Mouse (Mus musculus) myocyte (in vitro differentiated cells): Measurements from ENCODE around the gene Plcg1.

Experiments
- E2F4 ChIP-seq: IDR thresholded peaks from one replicate; pipeline ENCODE4 v1.6.1; 2011; ENCODE audit warnings: mild to moderate bottlenecking, control low read depth, moderate library complexity; ENCODE audit not compliant: insufficient read depth
- MAX ChIP-seq: IDR thresholded peaks from one replicate; pipeline ENCODE4 v1.6.1; 2011; ENCODE audit warnings: low read depth, mild to moderate bottlenecking, control low read depth
- MYOD1 ChIP-seq, 3 experiments: IDR thresholded peaks; one replicate each; pipeline ENCODE4 v1.6.1; 2011; ENCODE audit warnings: control low read depth in 2 of 3, low read depth in 2 of 3, mild to moderate bottlenecking in 2 of 3, moderate library complexity in 1 of 3; ENCODE audit not compliant: insufficient read length in 2 of 3, control insufficient read depth in 1 of 3
- MYOG ChIP-seq, 3 experiments: IDR thresholded peaks; one replicate each; pipeline ENCODE4 v1.6.1; 2011; ENCODE audit warnings: control low read depth in 2 of 3, low read depth in 2 of 3, mild to moderate bottlenecking in 2 of 3; ENCODE audit not compliant: insufficient read length in 2 of 3, control insufficient read depth in 1 of 3, insufficient read depth in 1 of 3
- POLR2A ChIP-seq: IDR thresholded peaks from one replicate; pipeline ENCODE4 v1.6.1; 2011; ENCODE audit warnings: low read depth, mild to moderate bottlenecking, control low read depth, moderate library complexity; ENCODE audit not compliant: insufficient read length
- POLR2AphosphoS2 ChIP-seq: IDR thresholded peaks from one replicate; pipeline ENCODE4 v1.6.1; 2011; ENCODE audit warnings: low read depth, control low read depth; ENCODE audit not compliant: insufficient read length
- REST ChIP-seq: IDR thresholded peaks from one replicate; pipeline ENCODE4 v1.6.1; 2011; ENCODE audit warnings: mild to moderate bottlenecking, control low read depth, moderate library complexity; ENCODE audit not compliant: insufficient read depth, insufficient read length
- SRF ChIP-seq: IDR thresholded peaks from one replicate; pipeline ENCODE4 v1.6.1; 2011; ENCODE audit warnings: low read depth; ENCODE audit not compliant: control insufficient read depth, insufficient read length
- TCF12 ChIP-seq: IDR thresholded peaks from one replicate; pipeline ENCODE4 v1.6.1; 2011; ENCODE audit warnings: mild to moderate bottlenecking, control low read depth; ENCODE audit not compliant: poor library complexity, insufficient read depth, severe bottlenecking
- TCF3 ChIP-seq: IDR thresholded peaks from one replicate; pipeline ENCODE4 v1.6.1; 2011; ENCODE audit warnings: low read depth, control low read depth; ENCODE audit not compliant: insufficient read length
- USF1 ChIP-seq: IDR thresholded peaks from one replicate; pipeline ENCODE4 v1.6.1; 2011; ENCODE audit warnings: low read depth, mild to moderate bottlenecking, control low read depth, moderate library complexity

DNA sequence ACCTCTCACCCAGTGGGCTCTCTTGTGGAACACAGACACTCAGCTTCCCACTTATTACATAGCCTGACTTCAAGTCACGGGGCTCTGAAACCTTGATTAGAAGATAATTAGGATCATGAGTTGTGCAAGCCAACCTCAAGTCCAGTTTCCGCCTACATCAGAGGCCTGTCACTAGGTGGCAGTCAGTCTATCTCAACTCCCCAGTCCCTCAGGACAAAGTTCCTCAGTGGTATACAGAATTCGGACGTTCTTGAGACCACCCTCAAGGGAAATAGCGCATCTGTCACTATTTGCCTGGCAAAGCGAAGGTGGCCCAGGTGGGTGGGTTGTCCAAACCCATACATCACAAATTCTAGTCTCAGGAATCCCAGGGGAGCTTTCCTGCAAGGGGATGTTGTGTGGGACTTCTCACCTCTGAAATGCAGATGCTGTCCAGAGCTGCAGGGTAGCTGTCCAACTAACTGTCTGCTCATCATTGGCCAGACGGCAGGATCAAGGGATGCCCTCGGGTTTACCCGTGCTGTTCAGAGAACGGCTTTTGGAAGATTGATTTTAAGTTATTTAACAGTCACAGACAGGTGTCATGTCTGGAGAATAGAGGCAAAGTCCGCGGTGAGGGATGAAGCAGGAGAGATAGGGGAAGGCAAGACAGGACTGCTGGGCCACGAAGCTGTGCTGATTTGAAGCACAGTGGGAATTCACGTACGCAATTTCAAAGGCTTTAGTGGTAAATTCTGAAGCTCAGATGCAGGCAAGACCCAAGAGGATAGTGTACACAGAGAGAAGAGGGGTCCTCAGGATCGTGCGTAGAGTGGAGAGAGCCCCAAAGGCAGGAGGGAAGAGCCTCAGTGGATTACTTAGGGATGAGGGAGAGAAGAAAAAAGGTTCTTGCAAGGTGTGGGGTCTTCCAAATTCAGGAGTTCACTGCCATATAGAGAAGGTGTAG is 976 bp upstream of the Plcg1 start:
- TF ChIP-seq SRF (no peak), POLR2A (no peak), REST (no peak), E2F4 (no peak), POLR2AphosphoS2 (no peak), MAX (no peak), MYOD1 (IDR thresholded peaks at IDR 0.05; ENCODE audit: control insufficient read depth in 1 of 3, insufficient read length in 2 of 3, low read depth in 2 of 3) (no peak), TCF12 (no peak), USF1 (no peak), TCF3 (no peak), MYOG (IDR thresholded peaks at IDR 0.05; ENCODE audit: control insufficient read depth in 1 of 3, insufficient read depth in 1 of 3, insufficient read length in 2 of 3, low read depth in 2 of 3) (no peak)
